In the genomic region with DNA sequence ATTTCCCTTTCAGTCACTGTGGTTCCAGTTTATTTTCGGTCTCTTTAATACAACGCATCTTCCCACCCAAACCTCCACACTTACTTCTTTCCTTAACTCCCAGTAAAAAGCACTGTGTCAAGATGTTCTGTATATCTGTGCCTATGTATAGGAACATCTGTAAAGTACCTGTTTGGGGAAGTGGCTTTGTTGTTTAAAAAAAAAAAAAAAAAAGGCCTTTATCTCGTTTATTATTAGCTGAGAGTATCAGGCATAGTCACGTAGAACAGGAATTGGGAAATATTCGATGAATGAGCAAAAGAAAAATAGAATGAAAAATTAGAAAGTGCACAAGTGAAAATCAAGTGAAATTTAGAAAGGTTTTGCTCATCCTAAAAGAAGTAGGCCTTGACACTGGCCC, we compare ENCODE assay signal across 16 mouse cellular contexts.
"Had no signal": no experiment of that assay in that cellular context is flagged by ENCODE, and none has a peak within 500 bp of the region (broad histone marks: within the 10 kb centered on the region; RNA-seq: fewer than 3 reads in every experiment).

No protein-coding gene starts in this region.

- H3K9ac ChIP-seq: neural tube, embryonic 13.5 days; neural tube, embryonic 15.5 days; stomach, embryonic 15.5 days had no signal

- DNase-seq: retina, postnatal 1 day; right cerebral cortex, adult 18-20 months; right cerebral cortex, postnatal 14 days; right cerebral cortex, postnatal 25 days; right cerebral cortex, postnatal 4 days; spleen, adult 18-20 months; thymus, adult 18-20 months; thymus, adult 2 months; thymus, postnatal 14 days; thymus, postnatal 25 days; thymus, postnatal 36 days; thymus, postnatal 4 days had no signal

- H3K27ac ChIP-seq: neural tube, embryonic 13.5 days; neural tube, embryonic 15.5 days; stomach, embryonic 15.5 days; stomach, postnatal 0 days had no signal

- H3K27me3 ChIP-seq: neural tube, embryonic 13.5 days; neural tube, embryonic 15.5 days; stomach, embryonic 15.5 days had no signal

- H3K36me3 ChIP-seq: neural tube, embryonic 13.5 days; neural tube, embryonic 15.5 days; stomach, embryonic 15.5 days had no signal

- H3K4me3 ChIP-seq: neural tube, embryonic 13.5 days; neural tube, embryonic 15.5 days; stomach, embryonic 15.5 days had no signal

- H3K4me2 ChIP-seq: neural tube, embryonic 13.5 days; neural tube, embryonic 15.5 days; stomach, embryonic 15.5 days had no signal

- H3K4me1 ChIP-seq: neural tube, embryonic 13.5 days; neural tube, embryonic 15.5 days; stomach, embryonic 15.5 days had no signal

- H3K9me3 ChIP-seq: neural tube, embryonic 13.5 days; neural tube, embryonic 15.5 days; stomach, embryonic 15.5 days had no signal
